In the genomic region with DNA sequence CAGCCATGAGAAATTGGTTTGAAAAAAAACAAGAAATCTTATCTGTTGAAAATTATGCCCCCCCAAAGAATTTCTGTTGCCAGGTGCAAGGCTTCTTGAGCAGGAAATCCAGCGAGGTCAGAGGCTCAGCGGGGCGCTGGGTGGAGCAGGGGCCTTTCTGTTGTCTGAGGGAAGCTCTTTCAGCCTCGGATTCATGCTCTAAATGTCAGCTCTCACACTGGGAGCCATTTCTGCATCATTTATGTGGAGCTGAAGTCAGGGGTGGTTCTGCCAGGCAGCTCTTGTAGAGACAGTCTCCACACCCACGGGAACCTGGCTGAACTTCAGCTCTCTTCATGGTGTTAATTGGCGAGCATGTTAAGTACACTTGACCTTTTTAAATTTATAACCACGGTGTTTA, we compare ENCODE assay signal across 10 mouse cellular contexts.
DNase-seq lines count a peak whose midpoint lies in the region; ATAC-seq and TF ChIP-seq lines count a peak whose summit lies in the region.
"Had no signal": no experiment of that assay in that cellular context is flagged by ENCODE, and none has a peak within 500 bp of the region (broad histone marks: within the 10 kb centered on the region; RNA-seq: fewer than 3 reads in every experiment).

No protein-coding gene starts in this region.

- H3K27me3 ChIP-seq in midbrain, embryonic 12.5 days = no peaks in the 10 kb centered on the region
- H3K27me3 ChIP-seq: embryonic facial prominence, embryonic 13.5 days had no signal

- intact Hi-C loops in heart, postnatal 25 days (cut with DNase I) = no loop called here

- H3K36me3 ChIP-seq in midbrain, embryonic 12.5 days = no peaks in the 10 kb centered on the region
- H3K36me3 ChIP-seq: embryonic facial prominence, embryonic 13.5 days had no signal

- H3K9me3 ChIP-seq in midbrain, embryonic 12.5 days = no peaks in the 10 kb centered on the region
- H3K9me3 ChIP-seq: embryonic facial prominence, embryonic 13.5 days had no signal

- no peak for TF ChIP-seq CTCF in lung, adult 2 months (IDR thresholded peaks at IDR 0.05; ENCODE audit: insufficient read depth, low read length)

- H3K4me3 ChIP-seq in lung, adult 2 months (replicated peaks; ENCODE audit: extremely low read depth, low read depth, low read length) = no peak overlapping the region
- H3K4me3 ChIP-seq in midbrain, embryonic 12.5 days = no peak overlapping the region
- H3K4me3 ChIP-seq: embryonic facial prominence, embryonic 13.5 days had no signal

- H3K9ac ChIP-seq in midbrain, embryonic 12.5 days (replicated peaks) = no peak overlapping the region
- H3K9ac ChIP-seq: embryonic facial prominence, embryonic 13.5 days had no signal

- 17% methylated on average over 7 of the region's 7 CpGs for WGBS in lung, adult 2 months
- 15% methylated on average over 7 of the region's 7 CpGs for WGBS in midbrain, embryonic 12.5 days

- ATAC-seq in cerebellum, adult (ENCODE audit: insufficient number of reproducible peaks, low FRiP score, low TSS enrichment) = peak; percentile 60
- no peak for ATAC-seq in midbrain, embryonic 12.5 days (ENCODE audit: low FRiP score, low read depth)

- TF ChIP-seq POLR2A in lung, adult 2 months (IDR thresholded peaks at IDR 0.05; ENCODE audit: borderline replicate concordance, extremely low read depth, low read depth, low read length) = no peak

- 0 out of 2 replicates have a peak overlapping the region, but pooled peaks have one; percentile 5 for H3K27ac ChIP-seq in midbrain, embryonic 12.5 days (replicated peaks)
- H3K27ac ChIP-seq: embryonic facial prominence, embryonic 13.5 days; kidney, postnatal 0 days had no signal

- no peaks in the 10 kb centered on the region for H3K4me1 ChIP-seq in lung, adult 2 months (ENCODE audit: control insufficient read depth, insufficient read depth, low read length)
- H3K4me1 ChIP-seq in midbrain, embryonic 12.5 days = peaks cover 14% of the 10 kb centered on the region
- H3K4me1 ChIP-seq: embryonic facial prominence, embryonic 13.5 days had no signal

- no peak overlapping the region for H3K4me2 ChIP-seq in midbrain, embryonic 12.5 days (replicated peaks)
- H3K4me2 ChIP-seq: embryonic facial prominence, embryonic 13.5 days had no signal

- no peak for DNase-seq in cerebellum, postnatal 4 days (ENCODE audit: low spot score in 2 of 2)
- peak; percentile 1 for DNase-seq in lung, postnatal 36 days
- DNase-seq in lung, adult 2 months = no peak
- DNase-seq in thymus, postnatal 25 days = peak; percentile 66
- no peak for DNase-seq in adrenal gland, postnatal 14 days
- no peak for DNase-seq in heart, postnatal 25 days (ENCODE audit: low spot score)

Comparison
In these comparisons a context has a peak if more than half of its experiments do, and no peak if none do; other contexts are left out.
1. DNase-seq: peak in lung, postnatal 36 days (single experiment) and thymus, postnatal 25 days (single experiment); none in cerebellum, postnatal 4 days (0 of 2), lung, adult 2 months (single experiment), adrenal gland, postnatal 14 days (single experiment) and heart, postnatal 25 days (single experiment).